Mouse (Mus musculus) frontal cortex, postnatal 10 days (tissue): ENCODE measurements around the gene Slc25a44.
A peak's percentile ranks its signal among the peaks of the same experiment; 100 is the strongest.
"Not testable (repeated sequence)": the region's sequence is repeated elsewhere in the genome, so short reads cannot be mapped to it uniquely, and the experiment has no call there.

Experiments
- DNase-seq, 2 experiments: peaks; one replicate each; pipeline ENCODE4 v3.0.0; 2022; ENCODE audit warnings: low spot score in 2 of 2, mixed read lengths in 1 of 2

Gene Slc25a44

GRCm38 (mm10) chr3:88450379-88451131, 25.6 kb upstream of the Slc25a44 start:
- DNase-seq, result no peak

GRCm38 (mm10) chr3:88449395-88450023, 24.6 kb upstream of the Slc25a44 start:
- DNase-seq, result no peak

- no peak for DNase-seq
Measured at GRCm38 (mm10) chr3:88448443-88448842, 23.5 kb upstream of the Slc25a44 start.

- no peak for DNase-seq
Measured at GRCm38 (mm10) chr3:88447676-88448183, 22.8 kb upstream of the Slc25a44 start.

GRCm38 (mm10) chr3:88446471-88447123, 21.7 kb upstream of the Slc25a44 start:
- no peak for DNase-seq

- DNase-seq, result no peak
Measured at GRCm38 (mm10) chr3:88442888-88443287, 17.9 kb upstream of the Slc25a44 start.

GRCm38 (mm10) chr3:88442488-88442887, 17.5 kb upstream of the Slc25a44 start:
- DNase-seq, result no peak

- DNase-seq, result no peak
Measured at GRCm38 (mm10) chr3:88440500-88441381, 15.8 kb upstream of the Slc25a44 start.

GRCm38 (mm10) chr3:88439582-88439981, 14.6 kb upstream of the Slc25a44 start:
- no peak for DNase-seq

GRCm38 (mm10) chr3:88437454-88437853, 12.5 kb upstream of the Slc25a44 start:
- no peak for DNase-seq

GRCm38 (mm10) chr3:88436395-88437201, 11.7 kb upstream of the Slc25a44 start:
- peak in 1 of 2 experiments; percentile 50 for DNase-seq

GRCm38 (mm10) chr3:88435515-88435914, 10.6 kb upstream of the Slc25a44 start:
- peak; percentile 49 to 77 for DNase-seq

GRCm38 (mm10) chr3:88428639-88429038, 3.7 kb upstream of the Slc25a44 start:
- DNase-seq, result not testable (repeated sequence)

GRCm38 (mm10) chr3:88427342-88427905, 2.5 kb upstream of the Slc25a44 start:
- no peak for DNase-seq

- DNase-seq, result no peak
Measured at GRCm38 (mm10) chr3:88425708-88426420, 925 bp upstream of the Slc25a44 start.

GRCm38 (mm10) chr3:88425330-88425689, 371 bp upstream of the Slc25a44 start:
- no peak for DNase-seq

GRCm38 (mm10) chr3:88422020-88422720, 2.8 kb downstream of the Slc25a44 start:
- DNase-seq, result no peak

GRCm38 (mm10) chr3:88420771-88421170, 4.2 kb downstream of the Slc25a44 start:
- no peak for DNase-seq

GRCm38 (mm10) chr3:88418016-88418415, 6.9 kb downstream of the Slc25a44 start:
- no peak for DNase-seq
